8 mouse cellular contexts compared by ENCODE assay signal in the genomic region with DNA sequence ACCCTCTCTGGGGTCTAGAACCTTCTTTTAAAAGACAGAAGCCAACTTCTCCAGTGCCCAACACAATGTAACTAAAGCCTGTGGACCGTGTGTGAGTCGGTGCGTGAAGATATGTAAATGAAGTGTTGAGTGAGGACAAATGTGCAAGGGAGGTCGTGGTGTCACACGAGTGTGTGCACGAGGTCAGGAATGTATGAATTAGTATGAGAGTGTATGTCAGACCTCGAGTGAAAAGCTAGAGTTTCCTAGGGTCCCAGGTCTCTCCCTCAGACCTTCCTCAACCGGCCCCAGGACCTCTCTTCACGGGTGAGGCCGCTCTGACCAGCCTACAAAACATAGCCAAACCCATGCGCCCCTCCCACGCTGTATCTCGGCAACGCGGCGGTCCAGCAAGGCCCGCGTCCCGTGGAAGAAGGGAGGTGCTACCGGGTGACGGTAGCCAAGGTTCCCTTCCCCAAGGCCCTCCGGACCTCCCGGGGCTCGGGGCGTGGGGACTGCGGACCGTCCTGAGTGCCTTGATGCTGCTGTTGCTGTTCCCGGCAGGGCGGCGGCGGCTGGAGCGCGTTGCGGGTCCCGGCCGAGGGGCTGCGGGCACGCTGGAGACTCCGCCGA. TPM values are rescaled to one million over a fixed set of nuclear protein-coding genes. Genes with fewer than 3 reads are reported as not detected.
DNase-seq lines count a peak whose midpoint lies in the region; ATAC-seq lines count a peak whose summit lies in the region.

No protein-coding gene starts in this region.

- H3K27ac ChIP-seq in hindbrain, embryonic 15.5 days (replicated peaks), result peak overlapping the region; percentile 93
- H3K27ac ChIP-seq in midbrain, embryonic 15.5 days, result peak overlapping the region; percentile 85

- under 1% methylated on average over 40 of the region's 40 CpGs for WGBS in hindbrain, embryonic 15.5 days
- WGBS in midbrain, embryonic 15.5 days, result under 1% methylated on average over 40 of the region's 40 CpGs

- peaks cover 41% of the 10 kb centered on the region for H3K27me3 ChIP-seq in hindbrain, embryonic 15.5 days
- peaks cover 52% of the 10 kb centered on the region for H3K27me3 ChIP-seq in midbrain, embryonic 15.5 days (replicated peaks)

- no peak for DNase-seq in frontal cortex, postnatal 14 days (ENCODE audit: low spot score in 2 of 2)
- peak; percentile 87 for DNase-seq in A20 (ENCODE audit: low read depth, low spot score)
- DNase-seq in cerebellum, postnatal 36 days, result peak; percentile 60 to 63
- no peak for DNase-seq in right cerebral cortex, postnatal 14 days
- DNase-seq in urinary bladder, adult 2 months (ENCODE audit: low spot score), result no peak

- H3K4me2 ChIP-seq in hindbrain, embryonic 15.5 days, result peak overlapping the region; percentile 70
- H3K4me2 ChIP-seq in midbrain, embryonic 15.5 days, result peak overlapping the region; percentile 58

- peak overlapping the region; percentile 63 for H3K9ac ChIP-seq in hindbrain, embryonic 15.5 days
- peak overlapping the region; percentile 38 for H3K9ac ChIP-seq in midbrain, embryonic 15.5 days

- ATAC-seq in frontal cortex, adult (ENCODE audit: low TSS enrichment), result 0 out of 2 replicates have a peak, but pooled peaks have one; percentile 10
- ATAC-seq in hindbrain, embryonic 15.5 days (ENCODE audit: low FRiP score, low read depth), result no peak
- ATAC-seq in midbrain, embryonic 15.5 days (replicated peaks), result no peak

- peak overlapping the region; percentile 52 for H3K4me3 ChIP-seq in hindbrain, embryonic 15.5 days
- peak overlapping the region; percentile 42 for H3K4me3 ChIP-seq in midbrain, embryonic 15.5 days

- H3K9me3 ChIP-seq in hindbrain, embryonic 15.5 days, result no peaks in the 10 kb centered on the region
- H3K9me3 ChIP-seq in midbrain, embryonic 15.5 days, result no peaks in the 10 kb centered on the region

- H3K36me3 ChIP-seq in hindbrain, embryonic 15.5 days, result no peaks in the 10 kb centered on the region
- no peaks in the 10 kb centered on the region for H3K36me3 ChIP-seq in midbrain, embryonic 15.5 days (replicated peaks)

- H3K4me1 ChIP-seq in hindbrain, embryonic 15.5 days (replicated peaks), result peaks cover 19% of the 10 kb centered on the region
- peaks cover 22% of the 10 kb centered on the region for H3K4me1 ChIP-seq in midbrain, embryonic 15.5 days

RNA-seq across cellular contexts. Expression of a gene that starts 2.3 kb away (rescaled TPM):
- 13.8 and 17.9 TPM in 2 replicates for polyA plus RNA-seq in hindbrain, embryonic 15.5 days (2015; fragmentation: Nextera tagmentation; extraction: Ambion mirVana)
- 13.0 and 14.0 TPM in 2 replicates for polyA plus RNA-seq in midbrain, embryonic 15.5 days (2015; fragmentation: Nextera tagmentation; extraction: Ambion mirVana)
- polyA plus RNA-seq in urinary bladder, adult 2 months (2012; rRNA removed), result not detected in 2 replicates

RNA-seq across cellular contexts. Expression of a gene that starts 12.0 kb away (rescaled TPM):
- polyA plus RNA-seq in hindbrain, embryonic 15.5 days (2015; fragmentation: Nextera tagmentation; extraction: Ambion mirVana), result 11.6 and 12.9 TPM in 2 replicates
- polyA plus RNA-seq in midbrain, embryonic 15.5 days (2015; fragmentation: Nextera tagmentation; extraction: Ambion mirVana), result 9.6 and 9.9 TPM in 2 replicates
- polyA plus RNA-seq in urinary bladder, adult 2 months (2012; rRNA removed), result 0.07 TPM in 1 of 2 replicates, not detected in the other

RNA-seq across cellular contexts. Expression of a gene that starts 12.3 kb away (rescaled TPM):
- 2.4 and 2.7 TPM in 2 replicates for polyA plus RNA-seq in hindbrain, embryonic 15.5 days (2015; fragmentation: Nextera tagmentation; extraction: Ambion mirVana)
- polyA plus RNA-seq in midbrain, embryonic 15.5 days (2015; fragmentation: Nextera tagmentation; extraction: Ambion mirVana), result 0.91 and 1.1 TPM in 2 replicates
- polyA plus RNA-seq in urinary bladder, adult 2 months (2012; rRNA removed), result not detected in 2 replicates

RNA-seq across cellular contexts. Expression of a gene that starts 27.2 kb away (rescaled TPM):
- 0.50 and 0.64 TPM in 2 replicates for polyA plus RNA-seq in hindbrain, embryonic 15.5 days (2015; fragmentation: Nextera tagmentation; extraction: Ambion mirVana)
- polyA plus RNA-seq in midbrain, embryonic 15.5 days (2015; fragmentation: Nextera tagmentation; extraction: Ambion mirVana), result 0.51 and 0.77 TPM in 2 replicates
- polyA plus RNA-seq in urinary bladder, adult 2 months (2012; rRNA removed), result not detected in 2 replicates

Comparison
In these comparisons a context has a peak if more than half of its experiments do, and no peak if none do; other contexts are left out.
1. DNase-seq: peak in A20 (single experiment) and cerebellum, postnatal 36 days (2 of 2); none in frontal cortex, postnatal 14 days (0 of 2), right cerebral cortex, postnatal 14 days (single experiment) and urinary bladder, adult 2 months (single experiment).
2. RNA of a gene that starts 2.3 kb away (polyA plus RNA-seq): 13.8 to 17.9 TPM in hindbrain, embryonic 15.5 days and 13.0 to 14.0 TPM in midbrain, embryonic 15.5 days; not detected in urinary bladder, adult 2 months; every median in the first group is over 10 times any median in the second.